Mouse (Mus musculus) spleen, postnatal 36 days (tissue): ENCODE data around the gene Gm20388.

ENCODE experiments used
- DNase-seq, 2 experiments: peaks; one replicate each; pipeline ENCODE4 v3.0.0; 2022; ENCODE audit warnings: low spot score in 2 of 2, mixed read lengths in 1 of 2

The Gm20388 gene

GRCm38 (mm10) chr8:124281700-124282541 lies 4371.3 kb downstream of the Gm20388 start:
- DNase-seq = peak in 1 of 2 experiments; percentile 18

- no peak for DNase-seq
These were observed 4372.4 kb downstream of the Gm20388 start for GRCm38 (mm10) chr8:124282878-124283630.

- no peak for DNase-seq
These were observed 4373.1 kb downstream of the Gm20388 start for GRCm38 (mm10) chr8:124283644-124284332.

GRCm38 (mm10) chr8:124284333-124284711 lies 4373.7 kb downstream of the Gm20388 start:
- DNase-seq = no peak

GRCm38 (mm10) chr8:124284984-124285576 lies 4374.4 kb downstream of the Gm20388 start:
- DNase-seq = no peak

- no peak for DNase-seq
These were observed 4376.0 kb downstream of the Gm20388 start for GRCm38 (mm10) chr8:124286461-124287124.

- no peak for DNase-seq
These were observed 4377.7 kb downstream of the Gm20388 start for GRCm38 (mm10) chr8:124288215-124288864.

GRCm38 (mm10) chr8:124289481-124290050 lies 4378.9 kb downstream of the Gm20388 start:
- no peak for DNase-seq

- DNase-seq = no peak
These were observed 4380.5 kb downstream of the Gm20388 start for GRCm38 (mm10) chr8:124290911-124291691.

GRCm38 (mm10) chr8:124291693-124292092 lies 4381.1 kb downstream of the Gm20388 start:
- no peak for DNase-seq

GRCm38 (mm10) chr8:124292965-124293364 lies 4382.3 kb downstream of the Gm20388 start:
- DNase-seq = no peak

GRCm38 (mm10) chr8:124294425-124294824 lies 4383.8 kb downstream of the Gm20388 start:
- DNase-seq = no peak

GRCm38 (mm10) chr8:124294900-124295299 lies 4384.3 kb downstream of the Gm20388 start:
- no peak for DNase-seq

GRCm38 (mm10) chr8:124295357-124295756 lies 4384.7 kb downstream of the Gm20388 start:
- no peak for DNase-seq

- no peak for DNase-seq
These were observed 4390.9 kb downstream of the Gm20388 start for GRCm38 (mm10) chr8:124301512-124301911.

- no peak for DNase-seq
These were observed 4391.4 kb downstream of the Gm20388 start for GRCm38 (mm10) chr8:124301935-124302555.

GRCm38 (mm10) chr8:124303211-124303902 lies 4392.7 kb downstream of the Gm20388 start:
- DNase-seq = no peak

GRCm38 (mm10) chr8:124304141-124304540 lies 4393.5 kb downstream of the Gm20388 start:
- DNase-seq = no peak

GRCm38 (mm10) chr8:124306574-124306973 lies 4395.9 kb downstream of the Gm20388 start:
- DNase-seq = no peak
